Mouse (Mus musculus): ENCODE results near the gene Clpsl2. TPM values are rescaled to one million over a fixed set of nuclear protein-coding genes. Genes with fewer than 3 reads are reported as not detected.

Gene Clpsl2
- polyA plus RNA-seq (2017; shearing (Covaris generic)), result not detected

DNA sequence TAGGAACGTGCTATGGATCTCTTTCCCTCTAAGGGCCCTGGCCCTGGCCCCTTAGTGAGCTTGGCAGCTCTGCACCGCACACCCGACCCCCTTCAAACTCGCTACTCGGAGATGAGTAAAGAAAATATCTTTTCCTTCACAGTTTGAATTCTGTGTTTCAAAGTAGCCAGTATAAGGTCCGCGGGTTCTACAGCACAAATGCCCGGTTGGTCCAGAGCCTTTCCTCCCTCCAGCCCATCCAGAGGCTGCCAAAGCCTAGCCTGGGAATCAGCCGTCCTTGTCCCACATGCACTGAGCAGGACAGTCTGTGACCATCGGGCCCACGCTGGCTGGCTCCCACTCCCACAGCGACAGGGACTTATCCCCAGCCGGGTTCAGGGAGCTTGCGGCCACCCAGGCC is at the start of gene Clpsl2:
TSS of gene Clpsl2 (plus strand) at position 301 of the 400 bp plus-strand sequence.

DNA sequence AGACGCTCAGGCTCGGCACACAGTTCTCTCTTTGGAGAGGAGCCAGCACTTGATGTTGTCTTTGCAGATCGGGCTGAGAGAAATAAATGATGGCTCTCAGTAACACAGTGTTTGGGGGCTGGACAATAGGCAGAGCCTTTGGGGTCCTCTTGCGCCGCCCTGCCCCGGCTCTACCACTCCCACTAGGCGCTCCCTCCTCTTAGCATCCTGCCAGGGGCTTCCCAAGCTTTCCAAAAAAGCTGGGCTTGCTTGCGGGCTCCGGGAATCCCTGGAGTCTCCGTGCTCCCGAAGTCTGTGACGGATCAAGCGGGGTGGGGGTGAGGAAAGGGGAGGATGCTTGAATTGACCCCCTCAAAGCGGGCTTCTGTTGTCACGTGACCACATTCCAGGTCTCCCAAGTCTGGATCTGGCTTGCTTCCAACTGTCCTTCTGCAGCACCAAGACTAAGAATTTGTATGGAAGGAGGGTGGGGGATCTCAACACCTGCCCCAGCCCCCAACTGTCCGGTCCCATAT is 31.7 kb upstream of the Clpsl2 start, which contains the start of gene Fkbp5:
TSS of gene Fkbp5 (minus strand) at position 87 of the 515 bp plus-strand sequence.

DNA sequence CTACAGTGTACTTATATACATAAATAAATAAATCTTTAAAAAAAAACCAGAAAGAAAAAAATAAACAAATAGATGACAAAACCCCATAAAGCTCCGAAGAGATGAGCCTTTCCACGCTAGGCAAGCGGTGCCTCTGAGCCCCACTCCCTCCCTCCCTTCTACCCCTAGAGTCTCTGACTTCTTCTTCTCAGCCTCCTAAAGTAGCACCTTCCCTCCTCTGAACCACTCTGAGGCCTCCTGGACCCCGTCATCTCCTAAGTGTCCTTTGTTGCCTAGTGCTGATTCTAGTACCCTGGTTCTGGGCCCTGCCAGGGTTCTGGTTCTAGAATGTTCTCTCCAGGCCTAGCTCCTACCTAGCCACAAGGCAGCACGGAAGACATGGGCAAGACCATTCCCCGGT is 18.7 kb upstream of the Clpsl2 start, which contains the start of gene Armc12:
TSS of gene Armc12 (plus strand) at position 301 of the 400 bp plus-strand sequence.

DNA sequence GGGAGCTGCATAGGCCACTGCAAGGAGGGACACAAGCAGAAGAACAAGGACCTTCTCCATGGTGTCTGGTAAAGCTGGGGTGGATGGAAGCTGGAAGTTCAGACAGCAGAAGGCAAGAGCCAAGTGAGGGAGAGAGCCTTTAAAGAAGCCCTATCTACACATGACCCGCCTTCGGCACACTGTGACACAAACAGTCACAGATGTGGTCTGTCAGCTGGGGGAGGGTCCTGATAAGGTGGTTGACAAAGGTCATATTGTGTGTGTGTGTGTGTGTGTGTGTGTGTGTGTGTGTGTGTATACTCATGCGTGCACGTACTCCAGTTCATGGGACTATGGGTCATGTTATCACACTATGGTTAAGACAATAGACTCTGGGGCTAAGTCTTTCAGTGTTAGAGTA is 11.4 kb downstream of the Clpsl2 start, which contains the start of gene Clps:
TSS of gene Clps (minus strand) at position 169 of the 400 bp plus-strand sequence.

DNA sequence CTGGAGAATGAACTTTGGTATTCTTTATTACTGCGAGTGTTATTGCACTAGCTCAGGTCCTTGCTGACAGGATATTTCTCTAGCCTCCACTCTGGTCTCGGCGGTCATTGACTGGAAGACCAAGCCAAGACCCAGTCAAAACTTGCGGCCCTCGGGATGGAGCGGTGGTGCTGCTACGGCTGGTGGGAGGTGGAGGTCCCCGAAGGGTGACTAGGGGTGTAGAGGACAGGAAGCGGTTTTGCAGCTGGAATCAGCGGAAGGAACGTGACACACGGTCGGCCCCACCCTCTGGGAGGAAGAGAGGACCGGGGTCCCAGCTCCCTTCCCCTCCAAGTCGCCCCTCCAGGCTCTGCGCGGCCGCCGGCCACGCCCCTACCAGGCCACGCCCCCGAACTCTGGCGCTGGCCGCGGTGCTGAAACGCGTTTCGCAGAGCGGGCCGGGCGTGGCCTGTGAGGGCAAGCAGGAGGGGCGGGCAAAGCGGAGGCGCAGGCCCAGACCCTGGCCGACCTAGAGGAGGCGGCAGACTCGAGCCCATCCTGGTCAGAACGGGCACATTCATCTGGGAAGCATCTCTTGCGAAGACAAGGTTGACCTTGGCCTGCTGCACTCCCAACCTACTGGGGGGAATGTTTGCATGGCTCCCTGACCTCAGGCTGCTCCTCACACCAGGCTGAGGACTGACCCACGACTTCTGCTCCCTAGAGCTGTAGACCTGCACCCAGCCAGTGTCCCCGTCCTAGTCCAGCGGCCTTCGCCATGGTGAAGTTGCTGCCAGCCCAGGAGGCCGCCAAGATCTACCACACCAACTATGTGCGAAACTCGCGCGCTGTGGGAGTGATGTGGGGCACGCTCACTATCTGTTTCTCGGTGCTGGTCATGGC is 26.3 kb downstream of the Clpsl2 start, which contains the start of gene Lhfpl5:
TSS of gene Lhfpl5 (plus strand) at position 398 of the 882 bp plus-strand sequence.

Other genes starting within 250 kb of the Clpsl2 start
- gene Fance, start 235.9 kb upstream of the Clpsl2 start, polyA plus RNA-seq (2017; shearing (Covaris generic)), result 5.5 TPM
- 470 TPM for gene Rpl10a, start 220.9 kb upstream of the Clpsl2 start, polyA plus RNA-seq (2017; shearing (Covaris generic))
- 0.17 TPM for gene Tead3, start 198.6 kb upstream of the Clpsl2 start, polyA plus RNA-seq (2017; shearing (Covaris generic))
- gene Tulp1, start 184.2 kb upstream of the Clpsl2 start, polyA plus RNA-seq (2017; shearing (Covaris generic)), result not detected
- 7.4 TPM for gene Fkbp5, start 31.9 kb upstream of the Clpsl2 start, polyA plus RNA-seq (2017; shearing (Covaris generic))
- gene Armc12, start 18.6 kb upstream of the Clpsl2 start, polyA plus RNA-seq (2017; shearing (Covaris generic)), result not detected
- gene Clps, start 11.4 kb downstream of the Clpsl2 start, polyA plus RNA-seq (2017; shearing (Covaris generic)), result not detected
- gene Lhfpl5, start 26.2 kb downstream of the Clpsl2 start, polyA plus RNA-seq (2017; shearing (Covaris generic)), result 0.83 TPM
- 216 TPM for gene Srpk1, start 73.3 kb downstream of the Clpsl2 start, polyA plus RNA-seq (2017; shearing (Covaris generic))
- gene Slc26a8, start 140.8 kb downstream of the Clpsl2 start, polyA plus RNA-seq (2017; shearing (Covaris generic)), result not detected
- gene Mapk14, start 141.9 kb downstream of the Clpsl2 start, polyA plus RNA-seq (2017; shearing (Covaris generic)), result 13.6 TPM
- gene AC170998.1, start 176.7 kb downstream of the Clpsl2 start, polyA plus RNA-seq (2017; shearing (Covaris generic)), result 4.1 TPM
- gene Mapk13, start 219.9 kb downstream of the Clpsl2 start, polyA plus RNA-seq (2017; shearing (Covaris generic)), result not detected